Mouse (Mus musculus) lung, embryonic 15.5 days (tissue): ENCODE data around the gene Ibtk. TPM values are rescaled to one million over a fixed set of nuclear protein-coding genes. Genes with fewer than 3 reads are reported as not detected.
A peak's percentile ranks its signal among the peaks of the same experiment; 100 is the strongest.

ENCODE experiments used
- ATAC-seq: fragments of 200-750 bp; cut with Nextera tagmentation; 2 replicates; pipeline ENCODE4 v1.8.0; 2017; ENCODE audit warnings: moderate number of reproducible peaks, borderline replicate concordance; ENCODE audit not compliant: low FRiP score, low TSS enrichment; ENCODE audit errors: extremely low read depth
- H3K27ac ChIP-seq: fragments of 300-500 bp; sonication (generic); 2 replicates; pipeline ENCODE4 v1.5.1; 2015; ENCODE audit warnings: moderate library complexity, mild to moderate bottlenecking, inconsistent platforms
- H3K27me3 ChIP-seq: fragments of 300-500 bp; sonication (generic); 2 replicates; pipeline ENCODE4 v1.6.1; 2015; ENCODE audit warnings: inconsistent platforms
- H3K36me3 ChIP-seq: fragments of 300-500 bp; sonication (generic); 2 replicates; pipeline ENCODE4 v1.6.1; 2015; ENCODE audit warnings: inconsistent platforms
- H3K4me1 ChIP-seq: fragments of 300-500 bp; sonication (generic); 2 replicates; pipeline ENCODE4 v1.6.1; 2015; ENCODE audit warnings: inconsistent platforms
- H3K4me2 ChIP-seq: fragments of 300-500 bp; sonication (generic); 2 replicates; pipeline ENCODE4 v1.6.1; 2015; ENCODE audit warnings: inconsistent platforms, mild to moderate bottlenecking, moderate library complexity
- H3K4me3 ChIP-seq: fragments of 300-500 bp; sonication (generic); 2 replicates; pipeline ENCODE4 v1.5.1; 2015; ENCODE audit warnings: mild to moderate bottlenecking, inconsistent platforms
- H3K9ac ChIP-seq: fragments of 300-500 bp; sonication (generic); 2 replicates; pipeline ENCODE4 v1.6.1; 2015; ENCODE audit warnings: inconsistent platforms
- H3K9me3 ChIP-seq: fragments of 300-500 bp; sonication (generic); 2 replicates; pipeline ENCODE4 v1.6.1; 2016; ENCODE audit warnings: inconsistent platforms
- WGBS: fragments of 180-500 bp; shearing (Covaris S2); methylation state at CpG from one replicate; pipeline ENCODE4 v1.1.7; 2015; 5-methylcytosine and 5-hydroxymethylcytosine counted together
- polyA plus RNA-seq: library from polyadenylated mRNA; unstranded; fragments of >200 nt; fragmentation: Nextera tagmentation; extraction: Ambion mirVana; gene quantifications from 2 replicates; pipeline ENCODE4 v1.2.1, GENCODE M21; 2015

Ibtk gene
- polyA plus RNA-seq, 1 experiment from 2014 or later: 31.1 TPM

- Histone ChIP-seq H3K4me2 (no peak overlapping the region), H3K9ac (no peak overlapping the region), H3K36me3 (peaks cover 49% of the 10 kb centered on the region), H3K27me3 (no peaks in the 10 kb centered on the region), H3K4me3 (no peak overlapping the region), H3K27ac (no peak overlapping the region), H3K4me1 (no peaks in the 10 kb centered on the region), H3K9me3 (no peaks in the 10 kb centered on the region)
- ATAC-seq: no peak
- WGBS: 46% methylated on average over 6 of the region's 6 CpGs
Observed at GRCm38 (mm10) chr9:85693231-85694116, 55.7 kb downstream of the Ibtk start.

- no peaks in the 10 kb centered on the region for H3K27me3 ChIP-seq
- peaks cover 39% of the 10 kb centered on the region for H3K36me3 ChIP-seq
- no peak for ATAC-seq
- H3K4me1 ChIP-seq: no peaks in the 10 kb centered on the region
- H3K9me3 ChIP-seq: no peaks in the 10 kb centered on the region
- H3K4me3 ChIP-seq: no peak overlapping the region
- no peak overlapping the region for H3K27ac ChIP-seq
- 86% methylated on average over 6 of the region's 6 CpGs for WGBS
- no peak overlapping the region for H3K9ac ChIP-seq
- no peak overlapping the region for H3K4me2 ChIP-seq
Observed at GRCm38 (mm10) chr9:85685010-85685409, 64.1 kb downstream of the Ibtk start.

- H3K4me3 ChIP-seq: no peak overlapping the region
Observed at GRCm38 (mm10) chr9:85675131-85675905, 73.8 kb downstream of the Ibtk start.

GRCm38 (mm10) chr9:85673907-85674481 lies 75.1 kb downstream of the Ibtk start:
- 57% methylated on average over 15 of the region's 15 CpGs for WGBS
- no peak overlapping the region for H3K27ac ChIP-seq

More at GRCm38 (mm10) chr9:85675131-85675905, 73.8 kb downstream of the Ibtk start:
- WGBS: 68% methylated on average over 10 of the region's 10 CpGs
- H3K4me1 ChIP-seq: no peaks in the 10 kb centered on the region
- no peak overlapping the region for H3K4me2 ChIP-seq
- H3K36me3 ChIP-seq: no peaks in the 10 kb centered on the region
- no peak overlapping the region for H3K27ac ChIP-seq
- no peaks in the 10 kb centered on the region for H3K27me3 ChIP-seq
- no peaks in the 10 kb centered on the region for H3K9me3 ChIP-seq
- no peak for ATAC-seq
- H3K9ac ChIP-seq: no peak overlapping the region

GRCm38 (mm10) chr9:85671582-85672331 lies 77.4 kb downstream of the Ibtk start:
- Histone ChIP-seq H3K27me3 (no peaks in the 10 kb centered on the region), H3K9ac (no peak overlapping the region), H3K4me2 (no peak overlapping the region), H3K27ac (no peak overlapping the region), H3K4me3 (no peak overlapping the region), H3K9me3 (no peaks in the 10 kb centered on the region), H3K4me1 (no peaks in the 10 kb centered on the region), H3K36me3 (no peaks in the 10 kb centered on the region)
- ATAC-seq: no peak
- 63% methylated on average over 6 of the region's 6 CpGs for WGBS

More at GRCm38 (mm10) chr9:85673907-85674481, 75.1 kb downstream of the Ibtk start:
- Histone ChIP-seq H3K4me1 (no peaks in the 10 kb centered on the region), H3K4me2 (no peak overlapping the region), H3K9me3 (no peaks in the 10 kb centered on the region), H3K9ac (no peak overlapping the region), H3K4me3 (no peak overlapping the region), H3K27me3 (no peaks in the 10 kb centered on the region), H3K36me3 (no peaks in the 10 kb centered on the region)
- ATAC-seq: no peak

GRCm38 (mm10) chr9:85664316-85664715 lies 84.8 kb downstream of the Ibtk start:
- Histone ChIP-seq H3K9me3 (no peaks in the 10 kb centered on the region), H3K4me2 (no peak overlapping the region), H3K4me3 (no peak overlapping the region), H3K4me1 (no peaks in the 10 kb centered on the region), H3K9ac (no peak overlapping the region), H3K27ac (no peak overlapping the region), H3K27me3 (no peaks in the 10 kb centered on the region), H3K36me3 (no peaks in the 10 kb centered on the region)
- 80% methylated on average over 1 of the region's 1 CpGs for WGBS
- ATAC-seq: no peak

GRCm38 (mm10) chr9:85663810-85664209 lies 85.3 kb downstream of the Ibtk start:
- Histone ChIP-seq H3K9ac (no peak overlapping the region), H3K9me3 (no peaks in the 10 kb centered on the region), H3K4me3 (no peak overlapping the region), H3K27me3 (no peaks in the 10 kb centered on the region), H3K36me3 (no peaks in the 10 kb centered on the region), H3K27ac (no peak overlapping the region), H3K4me1 (no peaks in the 10 kb centered on the region), H3K4me2 (no peak overlapping the region)
- no peak for ATAC-seq
- WGBS: 91% methylated on average over 1 of the region's 1 CpGs

- no peak for ATAC-seq
Observed at GRCm38 (mm10) chr9:85663091-85663490, 86.0 kb downstream of the Ibtk start.

GRCm38 (mm10) chr9:85653401-85653800 lies 95.7 kb downstream of the Ibtk start:
- Histone ChIP-seq H3K4me3 (no peak overlapping the region), H3K36me3 (no peaks in the 10 kb centered on the region), H3K9me3 (no peaks in the 10 kb centered on the region), H3K9ac (no peak overlapping the region), H3K27ac (no peak overlapping the region), H3K4me1 (no peaks in the 10 kb centered on the region), H3K4me2 (no peak overlapping the region), H3K27me3 (no peaks in the 10 kb centered on the region)
- WGBS: 65% methylated on average over 4 of the region's 4 CpGs
- ATAC-seq: no peak

More at GRCm38 (mm10) chr9:85663091-85663490, 86.0 kb downstream of the Ibtk start:
- 18% methylated on average over 8 of the region's 8 CpGs for WGBS
- Histone ChIP-seq H3K27ac (no peak overlapping the region), H3K4me1 (no peaks in the 10 kb centered on the region), H3K9ac (no peak overlapping the region), H3K4me2 (no peak overlapping the region), H3K4me3 (no peak overlapping the region), H3K9me3 (no peaks in the 10 kb centered on the region), H3K36me3 (no peaks in the 10 kb centered on the region), H3K27me3 (no peaks in the 10 kb centered on the region)

- 60% methylated on average over 2 of the region's 2 CpGs for WGBS
- no peak overlapping the region for H3K4me3 ChIP-seq
- H3K4me2 ChIP-seq: no peak overlapping the region
- 0 out of 2 replicates have a peak overlapping the region, but pooled peaks have one; percentile 6 for H3K27ac ChIP-seq
- no peaks in the 10 kb centered on the region for H3K9me3 ChIP-seq
- no peak overlapping the region for H3K9ac ChIP-seq
- H3K4me1 ChIP-seq: no peaks in the 10 kb centered on the region
- H3K27me3 ChIP-seq: no peaks in the 10 kb centered on the region
- H3K36me3 ChIP-seq: no peaks in the 10 kb centered on the region
- no peak for ATAC-seq
Observed at GRCm38 (mm10) chr9:85638276-85638675, 110.9 kb downstream of the Ibtk start.
